Mouse (Mus musculus) monocyte, adult 2 months (primary cell): ENCODE data around the gene Tmem218.

Experiments
- DNase-seq, 2 experiments: peaks; one replicate each; pipeline ENCODE4 v3.0.0; 2022; ENCODE audit warnings: low spot score in 2 of 2, low read depth in 1 of 2

Gene Tmem218

DNA sequence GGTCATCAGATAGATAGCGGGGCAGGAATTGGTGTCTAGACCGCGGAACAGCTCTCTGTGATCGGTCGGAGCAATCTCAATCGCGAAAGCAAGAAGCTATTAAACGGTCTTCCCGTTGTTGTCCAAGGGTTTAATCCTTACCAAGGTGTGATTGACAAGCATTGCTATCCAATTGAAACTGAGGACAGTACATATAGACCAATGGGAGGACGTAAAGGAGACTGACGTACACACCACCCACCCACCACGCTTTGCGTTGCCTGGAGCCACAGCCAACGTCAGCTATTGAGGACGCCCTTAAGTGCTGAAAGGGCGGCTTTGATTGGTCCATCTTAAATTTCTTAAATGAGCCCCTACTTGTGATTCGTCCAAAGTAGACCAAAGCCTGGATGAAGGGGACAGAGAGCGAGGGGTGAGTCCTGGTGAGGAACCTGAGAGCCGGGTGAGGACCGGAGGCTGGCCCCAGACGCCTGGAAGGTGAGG, at the start of gene Tmem218:
Gene Tmem218 (plus strand): TSS at position 295 of the 483 bp plus-strand sequence.
- peak; percentile 77 to 82 for DNase-seq

DNA sequence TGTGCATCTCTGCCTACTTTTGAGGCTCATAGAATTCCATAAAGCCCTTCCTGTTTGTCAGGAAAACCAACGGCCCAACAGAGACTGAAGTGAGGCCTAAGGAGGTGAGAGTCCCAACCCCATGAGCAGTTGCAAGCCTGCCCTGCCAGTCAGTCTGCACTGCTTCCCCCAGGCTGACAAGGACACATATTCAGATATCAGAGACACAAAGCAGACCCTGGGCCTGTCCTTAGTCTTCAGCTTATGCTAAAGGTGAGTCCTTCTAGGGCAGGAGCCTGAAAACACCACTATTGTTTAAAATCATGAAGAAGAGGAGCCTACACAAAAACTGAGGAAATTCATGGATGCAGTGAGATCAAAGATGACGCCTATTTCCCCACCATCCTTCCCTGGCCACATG, 47.3 kb upstream of the Tmem218 start:
- no peak for DNase-seq

DNA sequence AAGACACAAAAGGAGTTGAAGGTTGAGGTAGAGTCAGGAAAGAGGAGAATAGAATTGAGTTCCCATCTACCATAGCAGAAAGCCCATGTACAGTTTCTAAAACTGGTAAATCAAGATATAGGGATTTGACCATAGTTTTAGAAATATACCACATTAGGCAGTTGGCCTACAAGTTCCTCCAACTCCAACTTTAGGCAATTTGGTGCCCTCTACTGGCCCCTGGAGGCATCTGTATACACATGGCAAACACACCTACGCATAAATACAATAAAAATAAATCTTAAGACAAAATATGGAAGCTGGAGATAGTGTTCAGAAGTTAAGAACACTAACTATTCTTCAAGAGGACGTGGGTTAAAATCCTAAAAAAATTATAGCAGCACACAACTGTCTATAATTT, 41.1 kb upstream of the Tmem218 start:
- no peak for DNase-seq

DNA sequence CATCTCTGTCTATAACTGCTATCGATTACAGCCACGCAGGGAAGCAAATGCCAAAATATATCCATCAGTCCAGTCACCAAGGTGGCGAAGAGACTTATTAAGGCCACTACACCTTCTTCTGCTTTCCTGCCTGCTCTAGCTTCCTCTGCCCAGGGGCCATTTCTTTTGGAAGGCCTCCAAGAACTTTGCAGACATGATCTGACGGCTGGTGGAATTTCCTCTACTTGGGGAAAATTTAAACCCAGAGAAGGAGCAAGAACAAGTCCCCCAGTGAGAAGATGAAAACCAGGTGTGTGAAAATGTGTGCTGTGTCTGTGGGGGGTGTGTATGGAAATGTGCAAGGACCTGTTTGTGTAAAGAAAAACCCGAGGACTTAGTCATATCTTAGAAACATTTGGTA, 34.6 kb upstream of the Tmem218 start:
- DNase-seq: no peak

DNA sequence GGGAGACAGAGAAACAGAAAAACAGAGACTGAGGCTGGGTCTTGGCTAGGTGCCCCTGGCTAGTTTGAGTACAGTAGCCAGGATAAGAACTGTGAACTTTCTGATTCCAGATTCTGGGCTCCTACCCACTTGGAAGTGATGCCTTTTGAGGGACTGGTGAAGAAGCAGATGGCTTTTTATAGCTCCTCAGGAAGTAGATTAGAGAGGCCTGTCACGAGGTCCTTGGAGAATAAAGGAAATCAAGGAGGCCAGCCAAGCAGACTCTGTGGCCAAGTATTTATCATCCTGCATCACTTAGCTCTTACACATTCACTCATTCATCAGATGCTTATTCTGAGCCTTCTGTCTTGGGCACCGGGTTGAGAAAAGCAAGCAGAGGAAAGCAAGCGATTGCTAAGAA, 32.0 kb upstream of the Tmem218 start:
- no peak for DNase-seq

DNA sequence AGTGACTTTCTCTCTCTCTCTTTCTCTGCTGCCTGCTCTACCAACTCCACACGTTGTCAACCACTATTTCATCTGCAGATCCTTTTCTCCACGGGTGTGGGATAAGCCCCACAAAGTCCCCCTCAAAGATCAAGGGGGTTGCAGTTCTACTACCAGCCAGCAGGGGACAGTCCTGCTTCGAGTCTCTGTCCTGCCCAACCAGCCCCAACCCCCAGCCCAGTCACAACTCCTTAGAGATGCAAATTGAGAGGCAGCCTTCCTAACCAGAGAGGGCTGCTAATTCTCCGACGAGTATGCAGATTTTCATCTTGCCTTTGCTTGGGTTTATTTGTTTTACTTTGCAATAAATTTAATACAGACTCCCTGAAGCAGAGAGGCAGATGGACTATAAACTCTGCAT, 30.9 kb upstream of the Tmem218 start:
- no peak for DNase-seq

DNA sequence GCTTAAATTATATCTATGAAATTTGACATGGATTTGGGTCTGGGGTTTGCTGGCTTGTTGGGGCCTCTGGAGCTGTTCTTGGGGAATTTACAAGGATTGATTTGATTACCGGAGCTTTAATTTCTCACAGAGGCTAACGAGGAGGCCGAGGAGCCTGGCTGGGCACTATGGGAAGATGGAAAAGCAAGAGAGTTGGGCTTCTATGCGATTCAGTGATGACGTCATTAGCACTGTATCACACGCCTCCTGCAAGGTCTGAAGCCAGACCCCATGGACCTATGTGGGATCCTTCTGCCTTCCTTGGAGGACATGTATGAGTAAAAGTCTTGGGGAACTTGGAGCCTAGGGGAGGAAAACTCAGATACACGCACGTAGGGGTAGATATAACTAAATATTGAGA, 30.5 kb upstream of the Tmem218 start:
- no peak for DNase-seq

DNA sequence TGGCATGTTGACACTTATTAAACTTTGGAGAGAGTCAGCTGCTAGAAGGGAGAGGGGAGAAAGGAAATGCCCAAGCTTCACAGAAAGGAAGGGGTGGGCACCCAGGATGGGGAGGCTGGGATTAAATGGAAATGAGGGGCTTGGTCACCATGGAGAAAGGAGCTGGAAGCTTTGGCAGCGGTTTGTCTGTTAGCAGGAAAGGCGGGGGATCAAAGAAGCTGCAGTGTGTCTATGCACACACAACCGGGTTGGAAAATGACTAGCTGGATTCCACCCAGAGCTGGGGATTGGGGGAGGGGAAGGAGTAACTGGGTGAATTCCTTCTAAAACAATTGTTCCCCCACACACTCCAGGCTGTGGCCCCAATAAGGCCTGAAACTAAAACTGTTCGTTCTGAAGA, 29.1 kb upstream of the Tmem218 start:
- DNase-seq: no peak

DNA sequence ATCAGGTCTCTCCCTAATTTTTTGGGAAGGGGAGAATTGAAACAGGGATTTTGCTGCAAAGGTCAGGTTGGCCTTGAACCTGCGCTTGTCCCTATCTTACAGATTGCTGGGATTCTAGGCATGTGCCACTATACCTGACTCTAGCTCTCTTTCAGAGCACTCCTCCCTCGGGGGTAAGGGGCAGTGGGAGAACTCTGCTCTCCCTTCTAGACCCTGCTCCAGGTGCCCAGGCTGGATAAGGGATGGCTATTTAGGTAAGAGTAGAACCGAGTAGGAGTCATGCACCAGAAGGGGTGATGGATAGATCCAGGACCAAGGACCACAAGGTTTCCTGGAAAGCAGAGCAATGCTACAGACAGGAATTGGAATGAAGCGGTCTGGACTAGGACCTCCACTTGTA, 28.4 kb upstream of the Tmem218 start:
- no peak for DNase-seq

DNA sequence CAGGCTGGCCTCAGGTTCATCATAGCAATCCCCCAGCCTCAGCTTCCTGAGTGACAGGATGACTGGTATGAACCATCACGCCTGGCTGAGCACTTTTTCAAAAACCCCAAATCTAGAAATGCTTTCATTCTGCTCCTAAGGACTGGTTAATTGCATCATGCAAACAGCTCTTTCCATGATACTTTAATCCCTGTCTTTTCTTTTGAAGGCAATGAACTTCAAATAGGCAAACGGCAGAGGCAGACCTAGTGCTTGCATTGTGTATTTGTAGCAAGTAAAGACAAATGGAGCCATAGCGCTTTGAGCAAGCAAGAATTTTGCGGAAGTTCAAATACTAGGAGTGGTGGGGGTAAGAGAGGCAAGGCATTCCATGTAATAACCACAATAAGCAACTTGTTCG, 26.4 kb upstream of the Tmem218 start:
- no peak for DNase-seq

DNA sequence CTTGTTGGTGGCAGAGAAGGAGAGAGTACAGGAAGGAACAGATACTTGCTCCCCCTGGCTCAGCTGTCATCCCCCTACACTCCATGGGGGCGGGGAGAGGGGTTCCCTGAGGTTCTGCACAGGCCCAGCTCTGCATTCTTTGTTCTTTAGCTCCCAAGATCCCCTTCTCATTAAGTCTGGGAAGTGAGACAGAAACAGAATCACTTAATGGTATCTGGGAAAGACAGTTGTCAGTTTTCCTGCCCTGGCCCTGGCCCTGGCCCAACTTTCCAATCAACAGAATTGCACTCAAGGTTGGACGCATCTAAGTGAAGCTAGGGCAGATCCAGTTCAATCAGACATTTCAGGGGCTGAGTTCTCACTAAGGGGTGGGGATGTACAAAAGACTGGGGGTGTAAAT, 24.8 kb upstream of the Tmem218 start:
- no peak for DNase-seq

DNA sequence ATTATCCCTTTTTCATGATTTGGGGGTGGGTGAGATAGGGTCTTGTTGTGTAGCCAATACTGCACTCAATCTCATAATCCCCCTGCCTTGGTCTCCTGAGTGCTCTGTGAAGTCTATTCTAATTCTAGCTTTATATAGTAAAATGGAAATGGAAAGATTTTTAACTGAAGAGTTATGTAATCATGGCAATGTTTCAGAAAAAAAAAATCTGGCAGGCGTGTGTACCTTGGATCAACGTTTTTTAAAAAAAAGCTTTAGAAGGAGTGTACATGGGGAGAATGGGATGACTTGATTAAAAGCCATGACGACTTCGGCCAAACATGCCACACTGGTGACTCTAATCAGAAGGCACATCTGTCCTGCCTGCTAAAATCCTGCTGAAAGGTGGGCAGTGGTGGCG, 20.6 kb upstream of the Tmem218 start:
- DNase-seq: no peak

DNA sequence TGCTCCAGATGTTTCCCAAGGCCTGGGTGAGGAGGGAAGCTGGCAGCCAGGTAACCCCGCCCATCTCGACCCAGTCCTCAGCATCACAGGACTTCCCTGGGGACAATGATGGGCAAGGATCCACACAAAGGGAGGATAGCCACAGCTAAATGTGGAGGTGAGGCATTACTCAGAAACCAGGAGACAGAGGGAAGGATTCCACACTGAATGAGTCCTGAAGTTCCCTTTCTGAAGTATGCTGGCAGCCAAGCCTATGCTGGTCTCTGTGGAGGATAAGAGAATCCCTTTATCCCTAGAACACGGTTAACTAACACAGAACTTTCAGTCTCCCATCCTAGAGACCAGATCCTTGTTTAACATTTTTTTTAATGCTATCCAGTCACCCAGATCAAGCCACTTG, 20.0 kb upstream of the Tmem218 start:
- no peak for DNase-seq

DNA sequence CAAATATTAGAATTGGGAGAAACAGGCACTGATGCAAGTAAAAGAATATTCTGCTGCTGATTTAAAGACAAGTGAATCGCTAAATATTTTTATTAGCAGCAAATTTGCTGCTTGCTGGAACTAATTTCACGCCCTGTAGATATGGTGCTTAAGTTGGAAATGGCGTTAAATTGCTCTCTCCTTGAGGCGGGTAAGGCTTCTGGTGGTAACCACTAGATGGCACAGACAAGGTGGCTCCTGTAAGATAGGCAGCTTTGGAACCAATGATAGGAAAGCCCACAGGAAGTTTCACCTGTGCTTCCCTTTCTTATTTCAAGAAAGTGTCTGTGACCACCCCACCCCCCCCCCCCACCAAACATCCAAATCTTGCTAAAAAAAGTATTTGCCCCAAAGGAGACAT, 11.0 kb upstream of the Tmem218 start:
- no peak for DNase-seq

DNA sequence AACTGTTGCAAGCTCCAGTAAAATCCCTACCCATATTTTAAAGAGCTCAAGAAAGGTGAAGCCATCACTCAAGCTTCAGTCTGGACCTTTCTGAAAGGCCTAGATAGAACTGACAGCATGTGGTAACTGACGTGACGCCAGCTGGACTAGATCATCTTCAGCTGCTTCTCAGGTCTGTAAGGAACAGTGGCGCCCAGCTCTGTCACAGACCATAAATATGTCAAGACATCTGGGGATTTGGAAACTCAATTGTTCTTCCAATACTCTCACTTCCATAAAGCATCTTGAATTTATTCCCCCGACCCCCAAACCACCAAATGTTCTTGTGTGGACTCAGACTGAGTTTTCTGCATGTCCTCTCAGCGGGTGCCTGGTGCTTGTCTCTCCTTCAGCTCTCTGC, 7.6 kb upstream of the Tmem218 start:
- no peak for DNase-seq

DNA sequence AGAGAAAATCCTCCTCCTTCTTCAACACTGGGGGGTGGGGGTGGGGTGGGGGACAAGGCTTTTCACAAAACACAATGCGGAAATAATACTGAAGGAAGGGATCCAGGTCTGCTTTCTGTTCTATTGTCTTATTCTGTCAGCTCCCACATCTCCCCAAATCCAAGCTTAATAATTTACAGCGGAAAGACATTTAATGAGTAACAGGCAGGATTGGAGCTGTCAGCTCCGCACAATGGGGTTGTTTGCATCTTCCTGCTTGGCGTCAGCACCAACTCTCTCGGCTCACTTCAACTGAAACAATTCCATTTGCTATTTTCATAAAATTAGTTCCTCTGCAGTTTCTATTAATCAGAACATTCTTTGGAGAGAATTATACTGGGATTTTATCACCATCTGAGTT, 4.1 kb upstream of the Tmem218 start:
- no peak for DNase-seq

DNA sequence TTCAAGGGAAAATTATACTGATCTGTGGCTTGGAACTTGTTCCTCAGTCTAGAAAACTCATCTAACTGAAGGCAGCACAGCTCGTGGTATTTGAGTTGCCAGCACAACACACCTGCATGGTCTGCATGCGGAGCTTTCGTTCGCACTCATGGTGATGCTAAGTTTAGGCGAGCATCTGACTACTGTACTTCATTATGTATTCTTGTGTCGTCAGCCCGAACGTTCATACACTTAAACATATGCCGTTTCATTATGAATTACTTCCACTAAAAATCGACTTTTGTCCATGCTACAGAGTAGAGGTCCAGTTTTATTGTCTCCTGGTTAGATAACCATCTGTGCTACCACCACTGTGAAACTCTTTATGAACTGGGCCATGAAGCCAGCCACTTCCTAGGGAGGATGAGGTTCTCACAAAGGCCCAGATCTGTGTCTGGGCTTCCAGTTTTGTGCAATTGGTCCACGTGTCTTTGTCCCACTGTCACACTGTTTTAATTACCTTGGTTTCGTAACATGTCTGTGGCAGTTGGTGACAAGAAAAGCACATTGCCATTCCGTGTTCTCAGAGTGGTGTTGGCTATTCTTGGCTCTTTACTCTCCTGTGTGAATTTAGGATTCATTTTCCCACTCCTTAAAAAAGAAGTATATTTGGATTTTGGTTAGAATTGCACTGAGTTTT, 5.2 kb downstream of the Tmem218 start:
- DNase-seq: no peak

DNA sequence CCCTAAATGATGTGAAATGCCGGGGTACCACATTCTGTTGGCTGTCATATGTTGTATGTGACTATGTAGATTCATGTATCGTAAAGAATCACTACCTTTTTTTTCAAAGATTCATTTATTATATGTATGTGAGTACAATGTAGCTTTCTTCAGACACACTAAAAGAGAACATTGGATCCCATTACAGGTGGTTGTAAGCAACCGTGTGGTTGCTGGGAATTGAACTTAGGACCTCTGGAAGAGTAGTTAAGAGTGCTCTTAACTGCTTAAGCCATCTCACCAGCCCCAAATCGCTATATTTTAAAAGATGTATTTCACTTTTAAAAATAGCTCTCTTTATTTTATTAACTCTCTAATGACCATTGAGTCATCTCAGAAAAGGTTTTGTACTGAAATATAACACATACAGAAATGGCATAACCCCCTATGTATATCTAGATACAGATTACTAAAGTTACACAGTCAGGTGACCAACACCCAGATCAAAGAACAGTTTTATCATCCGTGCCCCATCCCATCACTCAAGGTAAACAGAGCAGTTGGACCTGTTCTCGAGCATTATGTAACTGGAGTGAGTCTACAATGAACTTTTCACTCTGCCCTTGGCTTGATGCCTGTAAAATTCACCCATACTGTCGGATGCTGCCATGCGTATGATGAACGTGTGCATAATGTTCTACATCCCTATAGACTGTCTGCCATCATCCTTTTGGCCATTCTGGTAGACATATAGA, 6.5 kb downstream of the Tmem218 start:
- DNase-seq: no peak

DNA sequence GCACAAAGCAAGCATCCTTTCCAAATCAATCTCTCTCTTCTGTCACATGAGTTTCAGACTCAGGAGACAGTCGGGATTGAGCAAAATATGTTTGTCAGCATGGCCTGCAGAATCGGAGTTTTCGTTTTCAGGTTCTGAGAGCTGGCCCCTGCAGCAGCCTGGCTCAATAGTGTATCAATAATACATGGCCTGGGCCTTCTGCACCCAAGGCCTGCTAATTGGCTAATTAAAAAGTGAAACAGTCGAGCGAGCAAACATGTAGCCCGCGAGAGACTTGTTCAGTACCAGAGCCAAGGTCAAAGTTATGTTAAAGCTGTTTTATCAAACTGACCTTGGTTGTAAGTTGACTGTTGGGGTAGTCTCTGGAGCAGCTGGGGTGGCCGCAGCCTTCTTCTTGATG, 12.7 kb downstream of the Tmem218 start:
- no peak for DNase-seq

DNA sequence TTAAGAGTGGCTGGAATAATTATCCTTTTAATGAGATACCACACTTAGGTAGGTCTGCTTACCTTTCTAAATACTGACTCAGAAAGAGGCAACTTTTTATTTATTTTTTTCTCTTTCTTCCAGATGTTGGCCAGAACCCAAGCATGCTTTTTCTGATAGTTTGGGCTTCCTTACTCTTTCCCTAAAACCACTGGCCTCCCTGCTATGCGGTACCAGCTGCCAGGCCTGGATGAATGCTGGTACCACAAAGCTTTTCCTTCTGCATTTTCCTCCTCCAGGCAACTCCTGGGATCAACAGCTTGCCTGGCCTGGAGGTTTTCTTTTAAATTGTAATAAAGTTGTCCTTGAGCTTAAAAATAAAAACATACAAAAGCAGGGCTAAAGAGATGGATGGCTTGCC, 17.6 kb downstream of the Tmem218 start:
- DNase-seq: no peak

DNA sequence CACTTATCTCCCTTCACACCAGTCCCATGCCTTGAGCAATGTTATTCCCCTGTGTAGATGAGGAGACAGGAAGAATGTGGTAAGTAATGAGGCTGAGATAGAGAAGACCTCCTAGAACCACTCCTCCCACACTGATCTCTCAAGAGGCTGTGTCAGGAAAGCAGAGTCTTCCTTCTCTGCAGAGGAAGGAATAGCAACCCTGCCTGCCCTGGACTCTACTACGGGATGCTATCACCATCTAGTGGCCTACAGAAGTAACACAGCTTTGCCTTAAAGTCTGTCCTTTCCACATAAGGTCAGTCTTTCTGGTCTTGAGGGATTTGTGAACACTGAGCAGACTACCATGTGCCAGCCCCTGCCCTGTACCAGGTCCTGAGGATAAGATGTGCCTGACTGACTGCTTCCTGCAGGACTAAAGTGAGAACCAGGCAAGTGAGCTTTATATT, 21.9 kb downstream of the Tmem218 start:
- DNase-seq: peak in 1 of 2 experiments; percentile 31

DNA sequence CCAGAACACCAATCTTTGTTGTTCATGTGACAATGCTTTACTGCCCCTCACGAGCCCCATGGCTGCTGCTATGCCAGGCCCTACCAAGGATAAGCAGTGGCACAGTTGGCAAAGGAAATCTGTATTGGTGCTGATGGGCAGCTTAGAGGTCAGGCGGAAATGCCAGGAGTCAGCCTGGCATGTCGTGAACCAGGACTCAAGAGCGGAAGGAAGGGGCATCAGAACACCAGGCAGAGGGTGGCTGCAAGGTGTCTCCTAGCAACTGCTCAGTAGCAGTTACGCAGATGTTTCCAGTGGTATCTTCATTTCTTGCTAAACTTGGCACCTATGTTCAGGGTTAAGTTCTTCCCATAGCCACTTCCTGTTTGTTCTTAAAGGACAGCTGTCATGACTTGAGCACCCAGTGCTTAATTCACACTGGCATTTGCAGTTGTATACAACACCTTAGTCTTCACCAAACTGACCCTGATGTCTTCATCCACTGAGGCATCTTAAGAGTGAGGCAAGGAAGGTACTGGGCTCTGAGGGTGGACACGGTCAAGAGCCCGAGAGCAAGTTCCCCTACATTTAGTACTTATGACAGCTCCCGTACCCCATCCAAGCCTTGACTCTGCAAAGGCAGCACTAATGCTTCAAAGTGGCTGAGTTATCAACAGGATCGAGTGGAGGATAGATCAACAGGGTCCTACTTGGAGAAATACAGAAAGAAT, 22.6 kb downstream of the Tmem218 start:
- DNase-seq: no peak
